Mouse (Mus musculus) heart, embryonic 16.5 days (tissue): Measurements from ENCODE around the gene Stx6. TPM values are rescaled to one million over a fixed set of nuclear protein-coding genes. Genes with fewer than 3 reads are reported as not detected.

ENCODE experiments used
- ATAC-seq: fragments of 200-750 bp; cut with Nextera tagmentation; replicated peaks from 2 replicates; pipeline ENCODE4 v1.8.0; 2017; ENCODE audit warnings: moderate number of reproducible peaks; ENCODE audit not compliant: insufficient read depth, low FRiP score; ENCODE audit errors: extremely low read depth
- H3K27ac ChIP-seq: fragments of 300-500 bp; sonication (generic); 2 replicates; pipeline ENCODE4 v1.5.1; 2014; ENCODE audit warnings: mild to moderate bottlenecking, low read length, control low read depth, moderate library complexity
- H3K27me3 ChIP-seq: fragments of 300-500 bp; sonication (generic); 2 replicates; pipeline ENCODE4 v1.6.1; 2014; ENCODE audit warnings: low read length, mixed read lengths; ENCODE audit not compliant: control insufficient read depth, insufficient read depth
- H3K36me3 ChIP-seq: fragments of 300-500 bp; sonication (generic); 2 replicates; pipeline ENCODE4 v1.6.1; 2014; ENCODE audit not compliant: control insufficient read depth, insufficient read depth
- H3K4me1 ChIP-seq: fragments of 300-500 bp; sonication (generic); 2 replicates; pipeline ENCODE4 v1.6.1; 2014; ENCODE audit warnings: low read length, mixed read lengths; ENCODE audit not compliant: control insufficient read depth, insufficient read depth
- H3K4me2 ChIP-seq: fragments of 300-500 bp; sonication (generic); 2 replicates; pipeline ENCODE4 v1.6.1; 2014; ENCODE audit warnings: low read depth, mild to moderate bottlenecking, control low read depth, low read length
- H3K4me3 ChIP-seq: fragments of 300-500 bp; sonication (generic); 2 replicates; pipeline ENCODE4 v1.5.1; 2014; ENCODE audit warnings: mild to moderate bottlenecking, control low read depth, low read length
- H3K9ac ChIP-seq: fragments of 300-500 bp; sonication (generic); 2 replicates; pipeline ENCODE4 v1.6.1; 2014; ENCODE audit warnings: low read length, control low read depth
- H3K9me3 ChIP-seq: fragments of 300-500 bp; sonication (generic); replicated peaks from 2 replicates; pipeline ENCODE4 v1.6.1; 2016; ENCODE audit warnings: low read length; ENCODE audit not compliant: control insufficient read depth
- WGBS: fragments of 180-500 bp; shearing (Covaris S2); extraction: QIAGEN DNeasy Blood & Tissue Kit; methylation state at CpG from one replicate; pipeline ENCODE4 v1.1.7; 2014; 5-methylcytosine and 5-hydroxymethylcytosine counted together
- polyA plus RNA-seq: library from polyadenylated mRNA; unstranded; fragments of >200 nt; fragmentation: Nextera tagmentation; extraction: Ambion mirVana; gene quantifications from 2 replicates; pipeline ENCODE4 v1.2.1, GENCODE M21; 2015

The Stx6 gene
- polyA plus RNA-seq, 1 experiment from 2014 or later = 54.0 TPM

GRCm38 (mm10) chr1:155201373-155201879 is 42.9 kb downstream of the Stx6 start:
- Histone ChIP-seq H3K4me3 (no peak overlapping the region), H3K27me3 (no peaks in the 10 kb centered on the region), H3K4me2 (no peak overlapping the region), H3K9ac (peak overlapping the region; percentile 20), H3K27ac (peak overlapping the region; percentile 48), H3K36me3 (peaks cover 32% of the 10 kb centered on the region), H3K4me1 (peaks cover 37% of the 10 kb centered on the region), H3K9me3 (no peaks in the 10 kb centered on the region)
- ATAC-seq = no peak
- WGBS = 26% methylated on average over 4 of the region's 4 CpGs

GRCm38 (mm10) chr1:155201914-155202313 is 43.4 kb downstream of the Stx6 start:
- H3K36me3 ChIP-seq = peaks cover 32% of the 10 kb centered on the region
- H3K27ac ChIP-seq = peak overlapping the region; percentile 48
- no peaks in the 10 kb centered on the region for H3K27me3 ChIP-seq
- no peak overlapping the region for H3K4me2 ChIP-seq
- no peak overlapping the region for H3K4me3 ChIP-seq
- peaks cover 40% of the 10 kb centered on the region for H3K4me1 ChIP-seq
- WGBS = 69% methylated on average over 17 of the region's 17 CpGs
- no peak for ATAC-seq
- 0 out of 2 replicates have a peak overlapping the region, but pooled peaks have one; percentile 20 for H3K9ac ChIP-seq
- no peaks in the 10 kb centered on the region for H3K9me3 ChIP-seq

- Histone ChIP-seq H3K4me2 (no peak overlapping the region), H3K27ac (no peak overlapping the region), H3K4me3 (no peak overlapping the region), H3K4me1 (peaks cover 40% of the 10 kb centered on the region), H3K9ac (no peak overlapping the region), H3K9me3 (no peaks in the 10 kb centered on the region), H3K36me3 (peaks cover 28% of the 10 kb centered on the region), H3K27me3 (no peaks in the 10 kb centered on the region)
- no peak for ATAC-seq
- 71% methylated on average over 5 of the region's 5 CpGs for WGBS
Observed at GRCm38 (mm10) chr1:155202472-155202871, 44.0 kb downstream of the Stx6 start.

GRCm38 (mm10) chr1:155203101-155203500 is 44.6 kb downstream of the Stx6 start:
- ATAC-seq = no peak
- Histone ChIP-seq H3K4me1 (peaks cover 40% of the 10 kb centered on the region), H3K4me2 (no peak overlapping the region), H3K27ac (no peak overlapping the region), H3K36me3 (peaks cover 30% of the 10 kb centered on the region), H3K9ac (no peak overlapping the region), H3K27me3 (no peaks in the 10 kb centered on the region), H3K9me3 (no peaks in the 10 kb centered on the region), H3K4me3 (no peak overlapping the region)
- WGBS = 89% methylated on average over 7 of the region's 7 CpGs

- Histone ChIP-seq H3K4me2 (no peak overlapping the region), H3K9me3 (no peaks in the 10 kb centered on the region), H3K4me3 (no peak overlapping the region), H3K36me3 (peaks cover 28% of the 10 kb centered on the region), H3K4me1 (peaks cover 40% of the 10 kb centered on the region), H3K27ac (no peak overlapping the region), H3K9ac (no peak overlapping the region), H3K27me3 (no peaks in the 10 kb centered on the region)
- 93% methylated on average over 12 of the region's 12 CpGs for WGBS
- no peak for ATAC-seq
Observed at GRCm38 (mm10) chr1:155203954-155204353, 45.4 kb downstream of the Stx6 start.

GRCm38 (mm10) chr1:155204560-155205162 is 46.1 kb downstream of the Stx6 start:
- peaks cover 28% of the 10 kb centered on the region for H3K36me3 ChIP-seq
- no peak overlapping the region for H3K27ac ChIP-seq
- peaks cover 40% of the 10 kb centered on the region for H3K4me1 ChIP-seq
- 62% methylated on average over 8 of the region's 8 CpGs for WGBS
- no peak overlapping the region for H3K9ac ChIP-seq
- ATAC-seq = no peak
- H3K9me3 ChIP-seq = no peaks in the 10 kb centered on the region
- no peaks in the 10 kb centered on the region for H3K27me3 ChIP-seq
- no peak overlapping the region for H3K4me3 ChIP-seq
- H3K4me2 ChIP-seq = no peak overlapping the region

GRCm38 (mm10) chr1:155205311-155205710 is 46.8 kb downstream of the Stx6 start:
- Histone ChIP-seq H3K36me3 (peaks cover 25% of the 10 kb centered on the region), H3K27ac (peak overlapping the region; percentile 92), H3K9me3 (no peaks in the 10 kb centered on the region), H3K4me3 (no peak overlapping the region), H3K4me1 (peaks cover 42% of the 10 kb centered on the region), H3K27me3 (no peaks in the 10 kb centered on the region), H3K4me2 (no peak overlapping the region; the same call in 1 of the 2 replicates), H3K9ac (no peak overlapping the region)
- no peak for ATAC-seq
- WGBS = 52% methylated on average over 7 of the region's 7 CpGs

GRCm38 (mm10) chr1:155205822-155206660 is 47.5 kb downstream of the Stx6 start:
- H3K4me1 ChIP-seq = peaks cover 44% of the 10 kb centered on the region
- WGBS = 43% methylated on average over 19 of the region's 19 CpGs
- peaks cover 18% of the 10 kb centered on the region for H3K36me3 ChIP-seq
- no peaks in the 10 kb centered on the region for H3K9me3 ChIP-seq
- peak overlapping the region; percentile 92 for H3K27ac ChIP-seq
- peak; percentile 74 for ATAC-seq
- peak overlapping the region; percentile 43; the same call in 1 of the 2 replicates for H3K4me2 ChIP-seq
- no peak overlapping the region for H3K4me3 ChIP-seq
- H3K9ac ChIP-seq = peak overlapping the region; percentile 63
- no peaks in the 10 kb centered on the region for H3K27me3 ChIP-seq

GRCm38 (mm10) chr1:155207859-155208258 is 49.3 kb downstream of the Stx6 start:
- Histone ChIP-seq H3K4me1 (peaks cover 49% of the 10 kb centered on the region), H3K4me3 (no peak overlapping the region)
- WGBS = 81% methylated on average over 3 of the region's 3 CpGs

More at GRCm38 (mm10) chr1:155207859-155208258, 49.3 kb downstream of the Stx6 start:
- Histone ChIP-seq H3K9ac (no peak overlapping the region), H3K9me3 (no peaks in the 10 kb centered on the region), H3K27ac (no peak overlapping the region), H3K27me3 (no peaks in the 10 kb centered on the region), H3K4me2 (no peak overlapping the region), H3K36me3 (peaks cover 6% of the 10 kb centered on the region)
- ATAC-seq = no peak
